ENCODE assay signal across 16 mouse cellular contexts in the genomic region with DNA sequence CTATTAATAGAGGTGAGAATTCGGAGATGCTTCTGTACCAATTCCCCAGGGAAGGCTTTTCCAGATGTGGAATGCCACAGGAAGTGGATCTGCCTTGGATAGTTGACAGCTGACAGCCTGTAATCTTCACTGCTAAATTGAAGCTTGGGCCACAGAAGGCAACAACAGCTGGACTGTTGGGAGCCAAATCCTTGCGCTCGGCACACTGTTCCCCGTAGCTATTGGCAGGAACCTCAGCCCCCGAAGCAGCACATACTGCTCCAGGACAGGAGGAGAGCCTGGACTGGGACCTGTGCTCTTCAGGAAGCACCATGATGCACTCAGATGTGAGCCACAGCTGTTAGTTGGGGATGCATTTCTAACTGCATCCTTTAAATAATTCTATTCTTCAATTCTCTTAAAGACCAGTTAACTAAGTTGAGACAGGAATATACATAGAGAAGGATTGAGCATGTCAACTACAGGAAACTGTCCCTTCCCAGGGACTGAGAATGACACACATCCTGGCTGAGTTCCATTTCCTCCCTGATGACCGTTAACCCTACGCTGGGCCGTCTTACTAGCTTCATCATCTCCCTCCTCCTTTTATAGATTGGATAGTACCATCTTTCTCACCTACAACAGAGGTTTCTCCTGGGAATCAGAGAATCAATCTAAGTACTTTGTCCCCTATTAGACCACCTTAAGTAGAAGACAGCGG.
DNase-seq lines count a peak whose midpoint lies in the region; ATAC-seq and TF ChIP-seq lines count a peak whose summit lies in the region.
"Had no signal": no experiment of that assay in that cellular context is flagged by ENCODE, and none has a peak within 500 bp of the region (broad histone marks: within the 10 kb centered on the region; RNA-seq: fewer than 3 reads in every experiment).

No protein-coding gene starts in this region.

- no peak for TF ChIP-seq EP300 in lung, postnatal 0 days (IDR thresholded peaks at IDR 0.05)

- no peak for ATAC-seq in lung, postnatal 0 days
- ATAC-seq: liver, embryonic 12.5 days had no signal

- H3K9ac ChIP-seq in lung, postnatal 0 days (replicated peaks; ENCODE audit: low read depth) = no peak overlapping the region
- H3K9ac ChIP-seq: embryonic facial prominence, embryonic 12.5 days; kidney, embryonic 15.5 days; liver, embryonic 12.5 days; neural tube, embryonic 13.5 days had no signal

- no peaks in the 10 kb centered on the region for H3K9me3 ChIP-seq in lung, postnatal 0 days (ENCODE audit: low read length)
- H3K9me3 ChIP-seq: embryonic facial prominence, embryonic 12.5 days; kidney, embryonic 15.5 days; liver, embryonic 12.5 days; neural tube, embryonic 13.5 days had no signal

- H3K4me3 ChIP-seq in lung, postnatal 0 days (ENCODE audit: low read depth, low read length) = no peak overlapping the region
- H3K4me3 ChIP-seq: embryonic facial prominence, embryonic 12.5 days; kidney, embryonic 15.5 days; left cerebral cortex, adult 2 months; liver, embryonic 12.5 days; neural tube, embryonic 13.5 days had no signal

- 0 out of 2 replicates have a peak, but pooled peaks cover 5% of the 10 kb centered on the region for H3K4me1 ChIP-seq in lung, postnatal 0 days (ENCODE audit: insufficient read depth, low read depth, low read length)
- H3K4me1 ChIP-seq: liver, embryonic 12.5 days had no signal

- no peak overlapping the region for H3K4me2 ChIP-seq in lung, postnatal 0 days (replicated peaks; ENCODE audit: low read depth, low read length)
- H3K4me2 ChIP-seq: embryonic facial prominence, embryonic 12.5 days; kidney, embryonic 15.5 days; liver, embryonic 12.5 days; midbrain, embryonic 11.5 days; neural tube, embryonic 13.5 days had no signal

- no peaks in the 10 kb centered on the region for H3K36me3 ChIP-seq in lung, postnatal 0 days (ENCODE audit: insufficient read depth, low read length)
- H3K36me3 ChIP-seq: embryonic facial prominence, embryonic 12.5 days; kidney, embryonic 15.5 days; liver, embryonic 12.5 days; neural tube, embryonic 13.5 days had no signal

- 0 out of 2 replicates have a peak, but pooled peaks cover 3% of the 10 kb centered on the region for H3K27me3 ChIP-seq in lung, postnatal 0 days (replicated peaks; ENCODE audit: insufficient read depth, low read length)
- H3K27me3 ChIP-seq: embryonic facial prominence, embryonic 12.5 days; kidney, embryonic 15.5 days; liver, embryonic 12.5 days; neural tube, embryonic 13.5 days had no signal

- DNase-seq in adrenal gland, postnatal 14 days = peak; percentile 13
- no peak for DNase-seq in adrenal gland, postnatal 36 days
- peak; percentile 58 for DNase-seq in heart, adult 8-10 months (ENCODE audit: low spot score)
- no peak for DNase-seq in heart, postnatal 25 days (ENCODE audit: low spot score)
- DNase-seq in lung, postnatal 0 days (ENCODE audit: low spot score) = peak; percentile 50
- DNase-seq in lung, adult 18-20 months = no peak
- DNase-seq in heart, postnatal 4 days = peak; percentile 36
- no peak for DNase-seq in thymus, postnatal 14 days
- DNase-seq: right cerebral cortex, postnatal 14 days; thymus, postnatal 36 days had no signal

- intact Hi-C loops in heart, postnatal 25 days (cut with DNase I) = no loop called here

- H3K27ac ChIP-seq in lung, postnatal 0 days (ENCODE audit: low read length) = no peak overlapping the region
- H3K27ac ChIP-seq: embryonic facial prominence, embryonic 12.5 days; kidney, embryonic 15.5 days; left cerebral cortex, adult 2 months; liver, embryonic 12.5 days; neural tube, embryonic 13.5 days had no signal

- WGBS in lung, postnatal 0 days = 45% methylated on average over 9 of the region's 9 CpGs

- TF ChIP-seq CTCF in lung, postnatal 0 days (IDR thresholded peaks at IDR 0.05) = no peak

Comparison
In these comparisons a context has a peak if more than half of its experiments do, and no peak if none do; other contexts are left out.
1. DNase-seq: peak in adrenal gland, postnatal 14 days (single experiment), heart, adult 8-10 months (single experiment), lung, postnatal 0 days (single experiment) and heart, postnatal 4 days (single experiment); none in adrenal gland, postnatal 36 days (0 of 2), heart, postnatal 25 days (single experiment), lung, adult 18-20 months (0 of 2) and thymus, postnatal 14 days (single experiment).